Mouse (Mus musculus): ENCODE results near the gene Kcnq5.

DNA sequence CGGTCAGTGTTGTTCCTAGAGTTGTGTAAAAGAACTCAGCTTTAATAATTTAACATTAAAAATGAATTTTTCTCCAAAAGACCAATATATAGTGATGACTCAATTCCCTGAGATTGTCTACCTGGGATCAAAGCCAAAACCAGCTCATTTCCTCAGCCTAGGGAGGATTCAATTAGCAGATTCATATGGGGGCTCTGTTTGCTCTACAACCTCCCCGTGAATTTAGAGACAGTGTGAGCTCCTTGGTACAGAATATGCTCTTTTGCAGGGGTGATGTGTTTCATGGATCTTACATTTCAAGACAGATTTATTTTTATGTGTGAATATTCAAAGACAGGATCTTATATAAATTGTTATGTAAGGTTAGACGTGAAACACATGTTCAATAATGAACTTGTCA lies 284.9 kb downstream of the Kcnq5 start:
- TF ChIP-seq CTCF (IDR thresholded peaks at IDR 0.05; ENCODE audit: low read depth, low read length) (no peak), EP300 (IDR thresholded peaks at IDR 0.05; ENCODE audit: insufficient read depth, low read depth, low read length) (no peak), POLR2A (IDR thresholded peaks at IDR 0.05; ENCODE audit: insufficient read depth, low read length) (no peak)

Measured in ES-Bruce4 (cell line).